9 mouse cellular contexts compared by ENCODE assay signal in genomic region chr11:31615107-31615811, GRCm38 (mm10). TPM values are rescaled to one million over a fixed set of nuclear protein-coding genes. Genes with fewer than 3 reads are reported as not detected.
A peak's percentile ranks its signal among the peaks of the same experiment; 100 is the strongest.
DNase-seq lines count a peak whose midpoint lies in the region; ATAC-seq and TF ChIP-seq lines count a peak whose summit lies in the region.
"Had no signal": no experiment of that assay in that cellular context is flagged by ENCODE, and none has a peak within 500 bp of the region (broad histone marks: within the 10 kb centered on the region; RNA-seq: fewer than 3 reads in every experiment).

No protein-coding gene starts in this region.

- H3K9me3 ChIP-seq in hindbrain, embryonic 13.5 days = no peaks in the 10 kb centered on the region
- H3K9me3 ChIP-seq: limb, embryonic 13.5 days had no signal

- no peaks in the 10 kb centered on the region for H3K36me3 ChIP-seq in hindbrain, embryonic 13.5 days
- H3K36me3 ChIP-seq: limb, embryonic 13.5 days had no signal

- no peak overlapping the region for H3K4me3 ChIP-seq in hindbrain, embryonic 13.5 days
- H3K4me3 ChIP-seq: limb, embryonic 13.5 days had no signal

- H3K9ac ChIP-seq in hindbrain, embryonic 13.5 days = no peak overlapping the region
- H3K9ac ChIP-seq: limb, embryonic 13.5 days had no signal

- H3K4me1 ChIP-seq in hindbrain, embryonic 13.5 days (replicated peaks) = 0 out of 2 replicates have a peak, but pooled peaks cover 4% of the 10 kb centered on the region

- H3K4me2 ChIP-seq in hindbrain, embryonic 13.5 days = no peak overlapping the region
- H3K4me2 ChIP-seq: limb, embryonic 13.5 days had no signal

- TF ChIP-seq POLR2A in brain, embryonic 14.5 days (IDR thresholded peaks at IDR 0.05; ENCODE audit: borderline replicate concordance, extremely low read depth, insufficient read depth, insufficient read length, poor library complexity, severe bottlenecking) = no peak

- H3K27me3 ChIP-seq in hindbrain, embryonic 13.5 days = no peaks in the 10 kb centered on the region
- H3K27me3 ChIP-seq: limb, embryonic 13.5 days had no signal

- no peak overlapping the region for H3K27ac ChIP-seq in hindbrain, embryonic 13.5 days
- H3K27ac ChIP-seq: limb, embryonic 13.5 days had no signal

- whole genome bisulfite sequencing in hindbrain, embryonic 13.5 days = 58% methylated on average over 10 of the region's 10 CpGs

- ATAC-seq in CD4-positive, CD25-positive, alpha-beta regulatory T cell, adult 4 months = no peak
- ATAC-seq in hindbrain, embryonic 13.5 days (ENCODE audit: low FRiP score) = peak; percentile 47; the same call in 1 of the 2 replicates

- DNase-seq in CD4-positive, CD25-positive, alpha-beta regulatory T cell, adult 2 months (ENCODE audit: low read depth, low spot score) = peak; percentile 57
- DNase-seq in brain, embryonic 14.5 days (ENCODE audit: low read depth) = peak; percentile 85
- peak; percentile 51 for DNase-seq in fibroblast of lung, adult 2 months (ENCODE audit: low read depth)
- peak; percentile 74 to 84 for DNase-seq in layer of hippocampus, postnatal 14 days (ENCODE audit: low spot score in 2 of 2)
- DNase-seq in lung, postnatal 36 days = peak; percentile 84
- DNase-seq in right cerebral cortex, postnatal 10 days (ENCODE audit: low spot score in 2 of 2) = peak; percentile 79 to 83

- peak; percentile 84; the same call in 1 of the 2 replicates for TF ChIP-seq CTCF in brain, embryonic 14.5 days (IDR thresholded peaks at IDR 0.05; ENCODE audit: borderline replicate concordance, extremely low read depth, insufficient read depth, insufficient read length)

RNA-seq across cellular contexts. Expression of gene Bod1, which starts 56.4 kb away (rescaled TPM):
- polyA plus RNA-seq in CD4-positive, CD25-positive, alpha-beta regulatory T cell, adult 4 months (2017; shearing (Covaris generic)) = 1 to 10 TPM; 7.6 to 8.2 TPM
- polyA plus RNA-seq in brain, embryonic 14.5 days (2012; rRNA removed) = 194 and 228 TPM in 2 replicates
- polyA plus RNA-seq in hindbrain, embryonic 13.5 days (2015; fragmentation: Nextera tagmentation; extraction: Ambion mirVana) = 152 and 153 TPM in 2 replicates
- total RNA-seq in layer of hippocampus, postnatal 14 days (2021) = 10 to 100 TPM; 87.3 to 87.9 TPM

Comparison
In these comparisons a context has a peak if more than half of its experiments do, and no peak if none do; other contexts are left out.
1. RNA of gene Bod1, which starts 56.4 kb away (polyA plus RNA-seq): 194 to 228 TPM in brain, embryonic 14.5 days and 152 to 153 TPM in hindbrain, embryonic 13.5 days; 7.6 to 8.2 TPM in CD4-positive, CD25-positive, alpha-beta regulatory T cell, adult 4 months; every median in the first group is over 10 times any median in the second.
2. Peak in every context shown above with its lines, with median percentiles within 50 percentile points of each other: DNase-seq.